Mouse (Mus musculus) megakaryocyte, embryonic 14.5 days (primary cell): ENCODE results near the gene Unc93a.
"Not testable (repeated sequence)": the region's sequence is repeated elsewhere in the genome, so short reads cannot be mapped to it uniquely, and the experiment has no call there.

Experiments
- FLI1 ChIP-seq: IDR thresholded peaks from 2 replicates; pipeline ENCODE4 v1.6.1; 2012; ENCODE audit warnings: low read length, inconsistent platforms, mixed read lengths
- GATA1 ChIP-seq: IDR thresholded peaks from 3 replicates; pipeline ENCODE4 v1.6.1; 2012; ENCODE audit warnings: mixed read lengths, low read length, inconsistent platforms, borderline replicate concordance

GRCm38 (mm10) chr17:13067864-13068385 is 63.7 kb downstream of the Unc93a start:
- TF ChIP-seq GATA1, FLI1: not testable (repeated sequence)
